Comparison of ENCODE assay signal across 11 mouse cellular contexts in genomic region chr15:77081454-77081853, GRCm38 (mm10). TPM values are rescaled to one million over a fixed set of nuclear protein-coding genes. Genes with fewer than 3 reads are reported as not detected.
DNase-seq lines count a peak whose midpoint lies in the region; ATAC-seq lines count a peak whose summit lies in the region.
"Had no signal": no experiment of that assay in that cellular context is flagged by ENCODE, and none has a peak within 500 bp of the region (broad histone marks: within the 10 kb centered on the region; RNA-seq: fewer than 3 reads in every experiment).

No protein-coding gene starts in this region.

- H3K27me3 ChIP-seq in hindbrain, embryonic 13.5 days, result no peaks in the 10 kb centered on the region
- no peaks in the 10 kb centered on the region for H3K27me3 ChIP-seq in hindbrain, embryonic 11.5 days (ENCODE audit: control insufficient read depth, insufficient read depth, low read length)
- no peaks in the 10 kb centered on the region for H3K27me3 ChIP-seq in neural tube, embryonic 13.5 days
- H3K27me3 ChIP-seq in stomach, embryonic 16.5 days (ENCODE audit: control insufficient read depth, insufficient read depth, low read length), result no peaks in the 10 kb centered on the region
- H3K27me3 ChIP-seq: heart, embryonic 12.5 days had no signal

- 91% methylated on average over 5 of the region's 5 CpGs for WGBS in hindbrain, embryonic 13.5 days
- WGBS in hindbrain, embryonic 11.5 days, result 87% methylated on average over 5 of the region's 5 CpGs
- 85% methylated on average over 5 of the region's 5 CpGs for WGBS in neural tube, embryonic 13.5 days
- WGBS in stomach, embryonic 16.5 days, result 84% methylated on average over 5 of the region's 5 CpGs

- H3K4me3 ChIP-seq in hindbrain, embryonic 13.5 days, result no peak overlapping the region
- no peak overlapping the region for H3K4me3 ChIP-seq in hindbrain, embryonic 11.5 days (ENCODE audit: low read depth, low read length)
- no peak overlapping the region for H3K4me3 ChIP-seq in neural tube, embryonic 13.5 days
- no peak overlapping the region for H3K4me3 ChIP-seq in stomach, embryonic 16.5 days (replicated peaks; ENCODE audit: low read length)
- H3K4me3 ChIP-seq: heart, embryonic 12.5 days had no signal

- DNase-seq in hindbrain, embryonic 11.5 days (ENCODE audit: low spot score), result no peak
- no peak for DNase-seq in neural tube, embryonic 10.5 days (ENCODE audit: extremely low spot score, low spot score)
- peak; percentile 45 for DNase-seq in adrenal gland, postnatal 25 days
- DNase-seq in kidney, postnatal 10 days, result no peak
- DNase-seq: kidney, adult 11 months; liver had no signal

- H3K4me1 ChIP-seq in hindbrain, embryonic 13.5 days (replicated peaks), result peaks cover 10% of the 10 kb centered on the region; the same call in 1 of the 2 replicates
- 0 out of 2 replicates have a peak, but pooled peaks cover 2% of the 10 kb centered on the region for H3K4me1 ChIP-seq in hindbrain, embryonic 11.5 days (replicated peaks; ENCODE audit: control insufficient read depth, insufficient read depth, low read length)
- peaks cover 8% of the 10 kb centered on the region for H3K4me1 ChIP-seq in neural tube, embryonic 13.5 days (replicated peaks)
- H3K4me1 ChIP-seq in stomach, embryonic 16.5 days (ENCODE audit: control insufficient read depth, insufficient read depth, low read length), result no peaks in the 10 kb centered on the region

- H3K27ac ChIP-seq in hindbrain, embryonic 13.5 days, result peak overlapping the region; percentile 18; the same call in 1 of the 2 replicates
- H3K27ac ChIP-seq in hindbrain, embryonic 11.5 days (ENCODE audit: low read depth, low read length), result no peak overlapping the region
- no peak overlapping the region for H3K27ac ChIP-seq in neural tube, embryonic 13.5 days (replicated peaks)
- H3K27ac ChIP-seq in stomach, embryonic 16.5 days (ENCODE audit: low read length), result 0 out of 2 replicates have a peak overlapping the region, but pooled peaks have one; percentile 22
- H3K27ac ChIP-seq: macrophage had no signal

- H3K9me3 ChIP-seq in hindbrain, embryonic 13.5 days, result no peaks in the 10 kb centered on the region
- H3K9me3 ChIP-seq in hindbrain, embryonic 11.5 days (ENCODE audit: control insufficient read depth, low read length), result no peaks in the 10 kb centered on the region
- no peaks in the 10 kb centered on the region for H3K9me3 ChIP-seq in neural tube, embryonic 13.5 days
- H3K9me3 ChIP-seq in stomach, embryonic 16.5 days (replicated peaks; ENCODE audit: control insufficient read depth, low read length), result no peaks in the 10 kb centered on the region
- H3K9me3 ChIP-seq: heart, embryonic 12.5 days had no signal

- ATAC-seq in hindbrain, embryonic 13.5 days (ENCODE audit: low FRiP score), result no peak
- no peak for ATAC-seq in hindbrain, embryonic 11.5 days (ENCODE audit: low FRiP score)
- ATAC-seq in neural tube, embryonic 13.5 days (ENCODE audit: low read depth), result no peak
- ATAC-seq in stomach, embryonic 16.5 days (ENCODE audit: insufficient read depth, low FRiP score), result no peak

- H3K4me2 ChIP-seq in hindbrain, embryonic 13.5 days, result no peak overlapping the region
- no peak overlapping the region for H3K4me2 ChIP-seq in hindbrain, embryonic 11.5 days (replicated peaks; ENCODE audit: low read depth, low read length)
- no peak overlapping the region for H3K4me2 ChIP-seq in neural tube, embryonic 13.5 days
- H3K4me2 ChIP-seq in stomach, embryonic 16.5 days (ENCODE audit: low read depth, low read length), result no peak overlapping the region
- H3K4me2 ChIP-seq: heart, embryonic 12.5 days had no signal

- H3K9ac ChIP-seq in hindbrain, embryonic 13.5 days, result no peak overlapping the region
- H3K9ac ChIP-seq in hindbrain, embryonic 11.5 days (ENCODE audit: low read depth, low read length), result no peak overlapping the region
- peak overlapping the region; percentile 2; the same call in 1 of the 2 replicates for H3K9ac ChIP-seq in neural tube, embryonic 13.5 days
- H3K9ac ChIP-seq in stomach, embryonic 16.5 days (ENCODE audit: low read length), result no peak overlapping the region
- H3K9ac ChIP-seq: heart, embryonic 12.5 days had no signal

- H3K36me3 ChIP-seq in hindbrain, embryonic 13.5 days, result peaks cover 89% of the 10 kb centered on the region
- peaks cover 5% of the 10 kb centered on the region for H3K36me3 ChIP-seq in hindbrain, embryonic 11.5 days (ENCODE audit: control insufficient read depth, insufficient read depth, low read length)
- peaks cover 94% of the 10 kb centered on the region for H3K36me3 ChIP-seq in neural tube, embryonic 13.5 days
- peaks cover 16% of the 10 kb centered on the region for H3K36me3 ChIP-seq in stomach, embryonic 16.5 days (ENCODE audit: control insufficient read depth, insufficient read depth, low read length)

RNA-seq across cellular contexts. Expression of gene Mb, which starts 31.0 kb away (rescaled TPM):
- 0.44 and 0.62 TPM in 2 replicates for polyA plus RNA-seq in hindbrain, embryonic 13.5 days (2015; fragmentation: Nextera tagmentation; extraction: Ambion mirVana)
- 0.39 and 0.53 TPM in 2 replicates for polyA plus RNA-seq in hindbrain, embryonic 11.5 days (2014; fragmentation: Nextera tagmentation; extraction: Ambion mirVana)
- 2.4 and 3.7 TPM in 2 replicates for polyA plus RNA-seq in neural tube, embryonic 13.5 days (2015; fragmentation: Nextera tagmentation; extraction: Ambion mirVana)
- 0.67 and 1.3 TPM in 2 replicates for total RNA-seq in adrenal gland, postnatal 25 days (2021)
- polyA plus RNA-seq in stomach, embryonic 16.5 days (2015; fragmentation: Nextera tagmentation; extraction: Ambion mirVana), result 1.6 and 2.5 TPM in 2 replicates
- polyA plus RNA-seq: macrophage had no signal

RNA-seq across cellular contexts. Expression of gene Apol6, which starts 36.9 kb away (rescaled TPM):
- polyA plus RNA-seq in hindbrain, embryonic 13.5 days (2015; fragmentation: Nextera tagmentation; extraction: Ambion mirVana), result not detected in 2 replicates
- polyA plus RNA-seq in hindbrain, embryonic 11.5 days (2014; fragmentation: Nextera tagmentation; extraction: Ambion mirVana), result not detected in 2 replicates
- polyA plus RNA-seq in neural tube, embryonic 13.5 days (2015; fragmentation: Nextera tagmentation; extraction: Ambion mirVana), result not detected in 2 replicates
- total RNA-seq in adrenal gland, postnatal 25 days (2021), result 9.8 and 12.1 TPM in 2 replicates
- 0.06 and 0.16 TPM in 2 replicates for polyA plus RNA-seq in stomach, embryonic 16.5 days (2015; fragmentation: Nextera tagmentation; extraction: Ambion mirVana)
- polyA plus RNA-seq: macrophage had no signal

Comparison
In these comparisons a context has a peak if more than half of its experiments do, and no peak if none do; other contexts are left out.
1. H3K27ac ChIP-seq: peak in hindbrain, embryonic 13.5 days (single experiment) and stomach, embryonic 16.5 days (single experiment); none in hindbrain, embryonic 11.5 days (single experiment) and neural tube, embryonic 13.5 days (single experiment).